ENCODE assay signal across 8 mouse cellular contexts in genomic region chr13:97234785-97235417, GRCm38 (mm10). TPM values are rescaled to one million over a fixed set of nuclear protein-coding genes. Genes with fewer than 3 reads are reported as not detected.
DNase-seq lines count a peak whose midpoint lies in the region; ATAC-seq lines count a peak whose summit lies in the region.

No protein-coding gene starts in this region.

- no peak for ATAC-seq in embryonic facial prominence, embryonic 12.5 days (ENCODE audit: insufficient number of reproducible peaks, insufficient read depth, low FRiP score, low TSS enrichment)
- ATAC-seq in limb, embryonic 13.5 days (ENCODE audit: low FRiP score, low read depth), result no peak
- ATAC-seq in midbrain, embryonic 15.5 days (replicated peaks), result peak; percentile 78
- no peak for ATAC-seq in erythroid progenitor cell, adult 5-6 weeks (replicated peaks; ENCODE audit: low FRiP score, poor library complexity, severe bottlenecking)

- H3K4me3 ChIP-seq in embryonic facial prominence, embryonic 12.5 days, result peak overlapping the region; percentile 25
- peak overlapping the region; percentile 37 for H3K4me3 ChIP-seq in limb, embryonic 13.5 days
- H3K4me3 ChIP-seq in midbrain, embryonic 15.5 days, result peak overlapping the region; percentile 38

- no peak overlapping the region for H3K27ac ChIP-seq in embryonic facial prominence, embryonic 12.5 days
- H3K27ac ChIP-seq in limb, embryonic 13.5 days, result no peak overlapping the region
- no peak overlapping the region for H3K27ac ChIP-seq in midbrain, embryonic 15.5 days

- no peaks in the 10 kb centered on the region for H3K9me3 ChIP-seq in embryonic facial prominence, embryonic 12.5 days
- H3K9me3 ChIP-seq in limb, embryonic 13.5 days, result no peaks in the 10 kb centered on the region
- H3K9me3 ChIP-seq in midbrain, embryonic 15.5 days, result no peaks in the 10 kb centered on the region

- DNase-seq in adrenal gland, postnatal 25 days, result peak; percentile 81
- peak; percentile 69 to 77 for DNase-seq in heart, adult 9 months (ENCODE audit: low spot score in 2 of 2)
- peak; percentile 60 to 83 for DNase-seq in kidney, adult 8-10 months
- peak; percentile 45 for DNase-seq in spleen, adult 12 weeks (ENCODE audit: low spot score)

- H3K9ac ChIP-seq in embryonic facial prominence, embryonic 12.5 days, result no peak overlapping the region
- H3K9ac ChIP-seq in limb, embryonic 13.5 days, result 0 out of 2 replicates have a peak overlapping the region, but pooled peaks have one; percentile 45
- H3K9ac ChIP-seq in midbrain, embryonic 15.5 days, result peak overlapping the region; percentile 52

- no peaks in the 10 kb centered on the region for H3K36me3 ChIP-seq in embryonic facial prominence, embryonic 12.5 days
- no peaks in the 10 kb centered on the region for H3K36me3 ChIP-seq in limb, embryonic 13.5 days
- no peaks in the 10 kb centered on the region for H3K36me3 ChIP-seq in midbrain, embryonic 15.5 days (replicated peaks)

- peaks cover 6% of the 10 kb centered on the region; the same call in 1 of the 2 replicates for H3K27me3 ChIP-seq in embryonic facial prominence, embryonic 12.5 days
- H3K27me3 ChIP-seq in limb, embryonic 13.5 days, result no peaks in the 10 kb centered on the region
- no peaks in the 10 kb centered on the region for H3K27me3 ChIP-seq in midbrain, embryonic 15.5 days (replicated peaks)

- H3K4me1 ChIP-seq in embryonic facial prominence, embryonic 12.5 days, result peaks cover 10% of the 10 kb centered on the region; the same call in 1 of the 2 replicates
- H3K4me1 ChIP-seq in limb, embryonic 13.5 days, result peaks cover 40% of the 10 kb centered on the region
- H3K4me1 ChIP-seq in midbrain, embryonic 15.5 days, result peaks cover 25% of the 10 kb centered on the region

- WGBS in embryonic facial prominence, embryonic 12.5 days, result 16% methylated on average over 17 of the region's 17 CpGs
- WGBS in limb, embryonic 13.5 days, result 11% methylated on average over 17 of the region's 17 CpGs
- 19% methylated on average over 17 of the region's 17 CpGs for WGBS in midbrain, embryonic 15.5 days

- peak overlapping the region; percentile 51 for H3K4me2 ChIP-seq in embryonic facial prominence, embryonic 12.5 days (replicated peaks)
- H3K4me2 ChIP-seq in limb, embryonic 13.5 days (replicated peaks), result peak overlapping the region; percentile 65
- H3K4me2 ChIP-seq in midbrain, embryonic 15.5 days, result peak overlapping the region; percentile 67

RNA-seq across cellular contexts. Expression of gene Enc1, which starts 6.0 kb away (rescaled TPM):
- 5.9 and 6.1 TPM in 2 replicates for total RNA-seq in adrenal gland, postnatal 25 days (2021)
- 7.8 and 8.0 TPM in 2 replicates for polyA plus RNA-seq in embryonic facial prominence, embryonic 12.5 days (2016; fragmentation: Nextera tagmentation; extraction: Ambion mirVana)
- polyA plus RNA-seq in limb, embryonic 13.5 days (2015; fragmentation: Nextera tagmentation; extraction: Ambion mirVana), result 8.2 and 8.9 TPM in 2 replicates
- 76.1 and 81.9 TPM in 2 replicates for polyA plus RNA-seq in midbrain, embryonic 15.5 days (2015; fragmentation: Nextera tagmentation; extraction: Ambion mirVana)
- total RNA-seq in erythroid progenitor cell, adult 5-6 weeks (2015; ENCODE audit: low replicate concordance), result 0.36 and 1.7 TPM in 2 replicates
- under 0.01 and 1.1 TPM in 2 replicates for total RNA-seq in erythroid progenitor cell, adult 5-6 weeks (2017; ENCODE audit: low replicate concordance)

RNA-seq across cellular contexts. Expression of gene Hexb, which starts 36.7 kb away (rescaled TPM):
- total RNA-seq in adrenal gland, postnatal 25 days (2021), result 20.3 and 26.6 TPM in 2 replicates
- polyA plus RNA-seq in embryonic facial prominence, embryonic 12.5 days (2016; fragmentation: Nextera tagmentation; extraction: Ambion mirVana), result 28.8 and 29.8 TPM in 2 replicates
- polyA plus RNA-seq in limb, embryonic 13.5 days (2015; fragmentation: Nextera tagmentation; extraction: Ambion mirVana), result 38.3 and 40.3 TPM in 2 replicates
- polyA plus RNA-seq in midbrain, embryonic 15.5 days (2015; fragmentation: Nextera tagmentation; extraction: Ambion mirVana), result 35.8 and 43.1 TPM in 2 replicates
- total RNA-seq in erythroid progenitor cell, adult 5-6 weeks (2015; ENCODE audit: low replicate concordance), result 28.5 and 35.2 TPM in 2 replicates
- total RNA-seq in erythroid progenitor cell, adult 5-6 weeks (2017; ENCODE audit: low replicate concordance), result 12.9 and 19.3 TPM in 2 replicates
